Mouse (Mus musculus) brain, embryonic 14.5 days (tissue): ENCODE data around the gene Fabp1. TPM values are rescaled to one million over a fixed set of nuclear protein-coding genes. Genes with fewer than 3 reads are reported as not detected.

Experiments
- DNase-seq: peaks from one replicate; pipeline ENCODE4 v3.0.0-alpha.2; 2011; ENCODE audit warnings: low read depth
- CTCF ChIP-seq: fragments of 200-500 bp; IDR thresholded peaks from 2 replicates; pipeline ENCODE4 v1.5.1; 2012; ENCODE audit warnings: inconsistent platforms, mild to moderate bottlenecking, moderate library complexity, borderline replicate concordance; ENCODE audit not compliant: insufficient read depth, insufficient read length; ENCODE audit errors: extremely low read depth
- POLR2A ChIP-seq: fragments of 200-500 bp; IDR thresholded peaks from 2 replicates; pipeline ENCODE4 v1.6.1; 2012; ENCODE audit warnings: mild to moderate bottlenecking, inconsistent platforms, borderline replicate concordance; ENCODE audit not compliant: poor library complexity, insufficient read depth, insufficient read length, severe bottlenecking; ENCODE audit errors: extremely low read depth
- polyA plus RNA-seq: library from polyadenylated mRNA; depleted of rRNA; stranded (reverse); fragments of >200 nt; gene quantifications from 2 replicates; pipeline ENCODE4 v1.2.3, GENCODE M21; 2012

Gene Fabp1
- polyA plus RNA-seq, 1 experiment, result not detected

DNA sequence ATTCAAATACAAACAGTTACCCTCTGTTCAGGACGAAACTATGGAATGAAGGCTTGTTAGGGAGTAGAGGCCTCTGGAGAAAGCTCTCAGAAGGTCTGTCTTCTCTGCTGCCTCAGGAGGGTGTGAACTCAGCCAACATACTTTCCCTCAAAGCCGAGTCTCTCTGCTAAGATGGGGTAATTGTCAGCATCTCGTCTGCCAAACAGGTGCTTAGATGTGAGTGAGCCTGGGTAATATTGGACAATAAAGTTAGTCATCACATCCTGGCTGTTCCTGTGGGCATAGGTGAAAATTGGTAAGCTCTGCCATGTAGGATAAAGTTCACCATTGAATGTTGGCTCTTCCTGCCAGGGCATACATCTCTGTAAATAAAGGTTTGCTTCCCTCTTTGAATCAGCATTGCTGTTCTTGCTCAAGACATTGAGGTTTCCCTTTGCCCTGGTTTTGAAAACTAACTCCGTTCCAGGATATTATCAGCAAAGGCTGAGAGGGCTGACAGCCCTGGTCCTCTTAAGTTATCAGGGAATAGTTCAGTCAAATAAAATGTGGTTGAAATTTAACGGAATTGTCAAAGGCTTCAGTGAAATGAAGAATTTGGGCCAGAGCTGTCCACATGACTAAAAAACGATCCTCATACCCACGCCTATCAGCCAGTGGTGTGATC, 14.6 kb upstream of the Fabp1 start:
- DNase-seq, result no peak
- TF ChIP-seq CTCF (no peak), POLR2A (no peak)

- TF ChIP-seq POLR2A (no peak), CTCF (no peak)
- DNase-seq, result no peak
Observed at GRCm38 (mm10) chr6:71189578-71189977, 10.0 kb upstream of the Fabp1 start.

DNA sequence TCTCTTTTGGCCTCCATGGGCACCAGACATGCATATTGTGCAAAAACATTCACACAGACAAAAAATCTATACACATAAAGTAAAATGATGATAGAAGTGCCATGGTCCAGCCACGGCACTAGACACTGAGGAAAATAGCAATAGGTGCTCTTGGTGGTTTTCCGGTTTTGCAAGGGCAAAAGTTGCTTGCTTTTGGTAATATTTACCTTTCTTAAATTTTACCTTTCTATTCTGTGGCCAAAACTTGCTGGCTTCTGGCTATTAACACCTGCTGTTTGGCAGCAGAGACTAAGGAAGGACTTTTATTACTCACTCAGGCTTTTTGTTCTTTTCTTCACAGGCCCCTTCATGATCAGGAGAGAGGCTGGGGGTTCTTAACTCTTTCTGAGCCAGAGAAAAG, 9.1 kb upstream of the Fabp1 start:
- TF ChIP-seq CTCF (no peak), POLR2A (no peak)
- no peak for DNase-seq

GRCm38 (mm10) chr6:71193151-71193740, 6.4 kb upstream of the Fabp1 start:
- TF ChIP-seq CTCF (no peak), POLR2A (no peak)
- DNase-seq, result no peak

DNA sequence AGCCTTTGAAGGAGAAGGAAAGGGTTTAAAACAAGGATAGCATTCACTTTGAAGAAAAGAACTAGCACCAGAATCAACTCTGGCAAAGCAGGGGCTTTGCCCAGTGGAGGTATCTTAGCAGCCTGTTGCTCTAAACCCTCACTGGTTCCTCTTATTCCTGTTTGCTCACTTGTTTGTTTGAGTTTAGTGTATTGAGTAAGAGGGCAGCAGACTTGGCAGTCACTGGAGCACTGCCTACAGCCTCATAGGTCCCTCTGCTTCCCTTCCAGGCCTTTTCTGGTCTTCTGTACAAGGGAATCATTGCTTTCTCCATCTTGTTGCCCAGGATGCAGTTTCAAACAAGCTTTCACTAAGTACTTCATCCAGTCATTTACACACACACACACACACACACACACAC, 3.5 kb upstream of the Fabp1 start:
- no peak for DNase-seq
- no peak for TF ChIP-seq POLR2A
- TF ChIP-seq CTCF, result no peak

DNA sequence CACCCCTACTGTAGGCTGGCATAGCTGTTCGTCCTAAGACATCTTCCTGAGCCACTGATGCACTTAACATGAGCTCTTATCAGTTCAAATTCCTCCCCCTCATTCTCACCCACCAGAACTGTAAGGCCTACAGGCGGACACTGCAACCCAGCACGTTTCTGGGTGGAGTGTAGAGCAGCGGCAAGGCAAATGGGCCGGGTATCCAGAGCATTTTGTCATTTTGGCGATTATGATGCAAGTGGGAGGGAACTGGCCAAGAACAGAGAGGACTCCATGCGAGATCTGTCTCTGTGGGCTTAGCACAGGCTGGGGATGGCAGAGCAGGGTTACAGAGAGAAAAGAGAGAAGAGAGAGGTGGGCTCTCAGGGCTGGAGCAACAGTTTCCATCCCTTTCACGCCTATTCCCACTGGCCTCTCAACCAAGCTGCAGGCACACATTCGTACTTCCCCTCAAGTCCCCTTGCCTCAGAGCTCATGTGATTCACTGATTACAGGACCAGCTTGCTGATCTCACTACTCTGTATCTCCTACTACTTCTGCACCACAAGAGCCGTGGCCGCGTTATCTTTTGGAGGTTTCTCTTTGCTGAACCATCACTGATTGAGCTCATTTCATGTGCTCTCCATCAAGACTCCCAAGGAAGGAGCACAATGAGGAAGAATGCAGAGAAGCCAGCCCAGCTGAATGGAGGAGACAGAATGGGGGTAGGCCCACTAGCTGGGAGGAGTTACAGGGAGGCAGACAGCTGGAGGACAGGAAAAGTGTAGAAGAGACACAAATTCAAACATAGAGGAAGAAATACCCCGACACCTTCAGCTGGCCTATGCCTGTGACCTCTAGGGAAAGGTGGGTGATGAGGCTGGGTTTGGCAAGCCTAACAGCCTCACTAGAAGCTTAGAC, 1.7 kb upstream of the Fabp1 start:
- no peak for TF ChIP-seq CTCF
- no peak for TF ChIP-seq POLR2A
- DNase-seq, result no peak

GRCm38 (mm10) chr6:71201925-71202324, 2.3 kb downstream of the Fabp1 start:
- DNase-seq, result no peak
- TF ChIP-seq POLR2A (no peak), CTCF (no peak)

- TF ChIP-seq CTCF, result no peak
- no peak for TF ChIP-seq POLR2A
- DNase-seq, result no peak
Observed at GRCm38 (mm10) chr6:71203674-71204073, 4.0 kb downstream of the Fabp1 start.

- TF ChIP-seq POLR2A (no peak), CTCF (no peak)
- DNase-seq, result no peak
Observed at GRCm38 (mm10) chr6:71204166-71204565, 4.5 kb downstream of the Fabp1 start.

GRCm38 (mm10) chr6:71208691-71209090, 9.1 kb downstream of the Fabp1 start:
- DNase-seq, result no peak
- no peak for TF ChIP-seq POLR2A
- no peak for TF ChIP-seq CTCF

- peak; percentile 34 for DNase-seq
- TF ChIP-seq POLR2A (no peak), CTCF (no peak)
Observed at GRCm38 (mm10) chr6:71211917-71212316, 12.3 kb downstream of the Fabp1 start.
